10 mouse cellular contexts compared by ENCODE assay signal in the genomic region with DNA sequence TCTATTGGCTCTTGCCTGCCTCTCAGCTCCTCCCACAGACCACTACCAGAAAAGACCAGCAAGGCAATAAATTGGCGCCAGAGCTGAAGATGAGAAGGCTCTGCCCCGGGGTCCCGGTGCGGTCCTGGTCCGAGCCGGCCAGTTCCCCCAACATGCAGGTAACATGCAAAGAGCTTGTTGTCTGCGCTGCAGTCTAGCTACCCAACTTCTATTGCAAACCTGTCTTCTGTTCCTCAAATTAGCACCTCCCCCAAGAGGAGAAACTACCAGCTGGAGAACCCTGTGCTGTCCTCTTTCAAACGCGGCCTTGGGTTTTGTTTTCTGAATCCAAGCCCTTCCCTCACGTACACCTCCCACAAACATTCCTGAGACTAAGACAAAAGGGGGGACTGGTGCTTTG. TPM values are rescaled to one million over a fixed set of nuclear protein-coding genes. Genes with fewer than 3 reads are reported as not detected.
DNase-seq lines count a peak whose midpoint lies in the region; ATAC-seq and TF ChIP-seq lines count a peak whose summit lies in the region.
"Had no signal": no experiment of that assay in that cellular context is flagged by ENCODE, and none has a peak within 500 bp of the region (broad histone marks: within the 10 kb centered on the region; RNA-seq: fewer than 3 reads in every experiment).

No protein-coding gene starts in this region.

- H3K27me3 ChIP-seq in cerebellum, adult 2 months (ENCODE audit: control insufficient read depth, insufficient read depth, low read length), result no peaks in the 10 kb centered on the region
- peaks cover 8% of the 10 kb centered on the region; the same call in 1 of the 2 replicates for H3K27me3 ChIP-seq in kidney, postnatal 0 days (ENCODE audit: insufficient read depth, low read length)
- no peaks in the 10 kb centered on the region for H3K27me3 ChIP-seq in hindbrain, embryonic 11.5 days (ENCODE audit: control insufficient read depth, insufficient read depth, low read length)
- no peaks in the 10 kb centered on the region for H3K27me3 ChIP-seq in neural tube, embryonic 15.5 days (replicated peaks)

- peak overlapping the region; percentile 34; the same call in 1 of the 2 replicates for H3K27ac ChIP-seq in cerebellum, adult 2 months (ENCODE audit: insufficient read depth, low read length)
- no peak overlapping the region for H3K27ac ChIP-seq in kidney, postnatal 0 days
- H3K27ac ChIP-seq in hindbrain, embryonic 11.5 days (ENCODE audit: low read depth, low read length), result no peak overlapping the region
- H3K27ac ChIP-seq in neural tube, embryonic 15.5 days (replicated peaks), result no peak overlapping the region
- H3K27ac ChIP-seq: embryonic facial prominence, embryonic 15.5 days had no signal

- H3K4me1 ChIP-seq in cerebellum, adult 2 months (ENCODE audit: control insufficient read depth, insufficient read depth, low read length), result peaks cover 3% of the 10 kb centered on the region; the same call in 1 of the 2 replicates
- H3K4me1 ChIP-seq in kidney, postnatal 0 days (replicated peaks; ENCODE audit: insufficient read depth, low read length), result 0 out of 2 replicates have a peak, but pooled peaks cover 3% of the 10 kb centered on the region
- no peaks in the 10 kb centered on the region for H3K4me1 ChIP-seq in hindbrain, embryonic 11.5 days (replicated peaks; ENCODE audit: control insufficient read depth, insufficient read depth, low read length)
- H3K4me1 ChIP-seq in neural tube, embryonic 15.5 days, result peaks cover 39% of the 10 kb centered on the region

- no peak overlapping the region for H3K9ac ChIP-seq in kidney, postnatal 0 days (ENCODE audit: low read depth, low read length)
- H3K9ac ChIP-seq in hindbrain, embryonic 11.5 days (ENCODE audit: low read depth, low read length), result no peak overlapping the region; the same call in 1 of the 2 replicates
- peak overlapping the region; percentile 3; the same call in 1 of the 2 replicates for H3K9ac ChIP-seq in neural tube, embryonic 15.5 days (replicated peaks)
- H3K9ac ChIP-seq: embryonic facial prominence, embryonic 15.5 days had no signal

- TF ChIP-seq POLR2A in cerebellum, adult 2 months (IDR thresholded peaks at IDR 0.05; ENCODE audit: borderline replicate concordance, insufficient read depth, low read length), result no peak

- no peak for ATAC-seq in cerebellum, adult (ENCODE audit: insufficient number of reproducible peaks, low FRiP score, low TSS enrichment)
- no peak for ATAC-seq in kidney, postnatal 0 days (replicated peaks; ENCODE audit: low FRiP score, low read depth)
- no peak for ATAC-seq in hindbrain, embryonic 11.5 days (ENCODE audit: low FRiP score)
- no peak for ATAC-seq in neural tube, embryonic 15.5 days (ENCODE audit: low FRiP score)

- H3K4me2 ChIP-seq in kidney, postnatal 0 days (ENCODE audit: low read length), result peak overlapping the region; percentile 98
- H3K4me2 ChIP-seq in hindbrain, embryonic 11.5 days (replicated peaks; ENCODE audit: low read depth, low read length), result peak overlapping the region; percentile 76
- H3K4me2 ChIP-seq in neural tube, embryonic 15.5 days, result peak overlapping the region; percentile 83
- H3K4me2 ChIP-seq: embryonic facial prominence, embryonic 15.5 days had no signal

- peak overlapping the region; percentile 77 for H3K4me3 ChIP-seq in cerebellum, adult 2 months (replicated peaks; ENCODE audit: insufficient read depth, low read depth, low read length)
- peak overlapping the region; percentile 59 for H3K4me3 ChIP-seq in kidney, postnatal 0 days (replicated peaks; ENCODE audit: low read depth, low read length)
- peak overlapping the region; percentile 67; the same call in 1 of the 2 replicates for H3K4me3 ChIP-seq in hindbrain, embryonic 11.5 days (ENCODE audit: low read depth, low read length)
- H3K4me3 ChIP-seq in neural tube, embryonic 15.5 days (replicated peaks), result peak overlapping the region; percentile 76
- H3K4me3 ChIP-seq: embryonic facial prominence, embryonic 15.5 days had no signal

- H3K36me3 ChIP-seq in kidney, postnatal 0 days (ENCODE audit: insufficient read depth, low read length), result no peaks in the 10 kb centered on the region
- no peaks in the 10 kb centered on the region for H3K36me3 ChIP-seq in hindbrain, embryonic 11.5 days (ENCODE audit: control insufficient read depth, insufficient read depth, low read length)
- H3K36me3 ChIP-seq in neural tube, embryonic 15.5 days, result no peaks in the 10 kb centered on the region
- H3K36me3 ChIP-seq: embryonic facial prominence, embryonic 15.5 days had no signal

- no peaks in the 10 kb centered on the region for H3K9me3 ChIP-seq in kidney, postnatal 0 days (replicated peaks; ENCODE audit: low read length)
- H3K9me3 ChIP-seq in hindbrain, embryonic 11.5 days (ENCODE audit: control insufficient read depth, low read length), result no peaks in the 10 kb centered on the region
- H3K9me3 ChIP-seq in neural tube, embryonic 15.5 days (replicated peaks), result no peaks in the 10 kb centered on the region
- H3K9me3 ChIP-seq: embryonic facial prominence, embryonic 15.5 days had no signal

- peak; percentile 52 to 53 for DNase-seq in cerebellum, adult 2 months
- no peak for DNase-seq in kidney, postnatal 0 days (ENCODE audit: low spot score)
- DNase-seq in kidney, adult 11 months, result no peak
- no peak for DNase-seq in hindbrain, embryonic 11.5 days (ENCODE audit: low spot score)
- no peak for DNase-seq in spleen, postnatal 36 days (ENCODE audit: low spot score in 2 of 2)
- DNase-seq in urinary bladder, adult 2 months (ENCODE audit: low spot score), result no peak
- DNase-seq: adrenal gland, adult 8-10 months had no signal

- TF ChIP-seq CTCF in cerebellum, adult 2 months (IDR thresholded peaks at IDR 0.05; ENCODE audit: borderline replicate concordance, insufficient read depth, low read depth, low read length), result no peak
- TF ChIP-seq CTCF in kidney, postnatal 0 days (IDR thresholded peaks at IDR 0.05; ENCODE audit: low read depth), result no peak

- WGBS in cerebellum, adult 2 months, result 41% methylated on average over 10 of the region's 10 CpGs
- WGBS in kidney, postnatal 0 days, result 60% methylated on average over 10 of the region's 10 CpGs
- 76% methylated on average over 10 of the region's 10 CpGs for WGBS in hindbrain, embryonic 11.5 days
- 34% methylated on average over 10 of the region's 10 CpGs for WGBS in neural tube, embryonic 15.5 days

RNA-seq across cellular contexts. Expression of gene St8sia1, which starts 1.8 kb away (rescaled TPM):
- polyA plus RNA-seq in cerebellum, adult 2 months (2012; rRNA removed), result 22.2 and 22.6 TPM in 2 replicates
- 2.3 and 2.4 TPM in 2 replicates for polyA plus RNA-seq in kidney, postnatal 0 days (2015; fragmentation: Nextera tagmentation; extraction: Ambion mirVana)
- 5.1 and 6.3 TPM in 2 replicates for polyA plus RNA-seq in hindbrain, embryonic 11.5 days (2014; fragmentation: Nextera tagmentation; extraction: Ambion mirVana)
- polyA plus RNA-seq in neural tube, embryonic 15.5 days (2015; fragmentation: Nextera tagmentation; extraction: Ambion mirVana), result 6.6 and 8.6 TPM in 2 replicates
- 0.07 and 0.12 TPM in 2 replicates for polyA plus RNA-seq in urinary bladder, adult 2 months (2012; rRNA removed)

Comparison
In these comparisons a context has a peak if more than half of its experiments do, and no peak if none do; other contexts are left out.
1. DNase-seq: peak in cerebellum, adult 2 months (2 of 2); none in kidney, postnatal 0 days (single experiment), kidney, adult 11 months (single experiment), hindbrain, embryonic 11.5 days (single experiment), spleen, postnatal 36 days (0 of 2) and urinary bladder, adult 2 months (single experiment).
2. Peak in every context shown above with its lines, with median percentiles within 50 percentile points of each other: H3K4me3 ChIP-seq and H3K4me2 ChIP-seq.